Mouse (Mus musculus) kidney, postnatal 25 days (tissue): ENCODE data around the gene Myzap.

Experiments used
- DNase-seq, 2 experiments: peaks; one replicate each; pipeline ENCODE4 v3.0.0; 2021; ENCODE audit warnings: mixed read lengths in 2 of 2

Gene Myzap

GRCm38 (mm10) chr9:71599861-71600260 lies 7.7 kb upstream of the Myzap start:
- no peak for DNase-seq

- DNase-seq = no peak
These were observed 4.7 kb upstream of the Myzap start for GRCm38 (mm10) chr9:71596888-71597287.

GRCm38 (mm10) chr9:71592577-71593285 lies 571 bp upstream of the Myzap start:
- DNase-seq = no peak

- no peak for DNase-seq
These were observed 1.1 kb downstream of the Myzap start for GRCm38 (mm10) chr9:71591106-71591505.

GRCm38 (mm10) chr9:71589771-71590170 lies 2.4 kb downstream of the Myzap start:
- DNase-seq = no peak

GRCm38 (mm10) chr9:71588930-71589592 lies 3.1 kb downstream of the Myzap start:
- no peak for DNase-seq

GRCm38 (mm10) chr9:71586408-71586807 lies 5.8 kb downstream of the Myzap start:
- peak; percentile 42 to 64 for DNase-seq

- DNase-seq = no peak
These were observed 9.4 kb downstream of the Myzap start for GRCm38 (mm10) chr9:71582771-71583170.

GRCm38 (mm10) chr9:71578896-71579564 lies 13.1 kb downstream of the Myzap start:
- DNase-seq = no peak

GRCm38 (mm10) chr9:71574440-71574839 lies 17.7 kb downstream of the Myzap start:
- no peak for DNase-seq

- DNase-seq = no peak
These were observed 18.3 kb downstream of the Myzap start for GRCm38 (mm10) chr9:71573771-71574340.

GRCm38 (mm10) chr9:71571150-71571633 lies 21.0 kb downstream of the Myzap start:
- DNase-seq = no peak

- DNase-seq = no peak
These were observed 22.0 kb downstream of the Myzap start for GRCm38 (mm10) chr9:71570170-71570569.

GRCm38 (mm10) chr9:71568323-71568942 lies 23.7 kb downstream of the Myzap start:
- no peak for DNase-seq

GRCm38 (mm10) chr9:71567391-71567790 lies 24.8 kb downstream of the Myzap start:
- DNase-seq = no peak

- peak in 1 of 2 experiments; percentile 53 for DNase-seq
These were observed 25.4 kb downstream of the Myzap start for GRCm38 (mm10) chr9:71566763-71567162.

- peak; percentile 51 to 53 for DNase-seq
These were observed 34.4 kb downstream of the Myzap start for GRCm38 (mm10) chr9:71557737-71558136.

GRCm38 (mm10) chr9:71554001-71554400 lies 38.2 kb downstream of the Myzap start:
- no peak for DNase-seq

- DNase-seq = no peak
These were observed 42.0 kb downstream of the Myzap start for GRCm38 (mm10) chr9:71550176-71550575.

- no peak for DNase-seq
These were observed 44.4 kb downstream of the Myzap start for GRCm38 (mm10) chr9:71547704-71548275.

GRCm38 (mm10) chr9:71544831-71545230 lies 47.3 kb downstream of the Myzap start:
- no peak for DNase-seq

GRCm38 (mm10) chr9:71543443-71544222 lies 48.5 kb downstream of the Myzap start:
- DNase-seq = peak; percentile 81 to 93
